Mouse (Mus musculus) cerebellum, adult 2 months (tissue): Measurements from ENCODE around the gene Nol10.

Experiments
- CTCF ChIP-seq: fragments of 200-500 bp; IDR thresholded peaks from 2 replicates; pipeline ENCODE4 v1.5.1; 2011; ENCODE audit warnings: low read depth, mild to moderate bottlenecking, control low read depth, low read length, moderate library complexity, borderline replicate concordance; ENCODE audit not compliant: insufficient read depth
- POLR2A ChIP-seq: fragments of 200-500 bp; IDR thresholded peaks from 2 replicates; pipeline ENCODE4 v1.6.1; 2011; ENCODE audit warnings: low read length, control low read depth, borderline replicate concordance; ENCODE audit not compliant: insufficient read depth

GRCm38 (mm10) chr12:17411797-17412526 is 63.7 kb downstream of the Nol10 start:
- TF ChIP-seq POLR2A (no peak), CTCF (no peak)
